Mouse (Mus musculus) bone marrow macrophage, adult 2 months (primary cell): ENCODE results near the gene Psmd13.

Experiments
- CTCF ChIP-seq: IDR thresholded peaks from 2 replicates; pipeline ENCODE4 v1.5.1; 2012; ENCODE audit warnings: low read depth, mild to moderate bottlenecking, low read length, moderate library complexity
- POLR2A ChIP-seq: IDR thresholded peaks from 2 replicates; pipeline ENCODE4 v1.6.1; 2012; ENCODE audit warnings: mild to moderate bottlenecking, low read depth, low read length, borderline replicate concordance

DNA sequence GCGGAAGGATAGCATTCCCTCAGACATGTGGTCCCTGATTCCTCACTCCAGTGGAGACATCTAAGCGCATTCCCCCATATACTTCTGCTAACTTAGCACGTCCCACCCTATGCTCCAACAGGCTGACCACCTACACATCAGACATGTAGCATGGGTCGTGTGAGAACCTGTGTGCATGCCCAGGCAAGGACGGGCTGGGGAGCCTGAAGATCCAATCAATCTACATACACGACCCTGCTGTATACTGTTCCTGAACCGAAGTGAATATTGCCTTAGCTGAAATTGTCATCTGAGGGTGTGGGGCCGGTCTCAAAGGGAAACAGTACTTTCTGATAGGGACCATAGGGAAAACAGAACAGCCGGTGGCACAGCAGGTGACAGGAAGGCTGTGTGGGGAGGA is 26.6 kb upstream of the Psmd13 start:
- TF ChIP-seq CTCF (no peak), POLR2A (no peak)
